Mouse (Mus musculus) hindbrain, postnatal 0 days (tissue): ENCODE measurements around the gene H2-DMb1. TPM values are rescaled to one million over a fixed set of nuclear protein-coding genes. Genes with fewer than 3 reads are reported as not detected.

Source experiments
- ATAC-seq: fragments of 200-750 bp; cut with Nextera tagmentation; 2 replicates; pipeline ENCODE4 v1.8.0; 2017; ENCODE audit warnings: mild to moderate bottlenecking, moderate TSS enrichment, moderate library complexity
- DNase-seq: peaks from one replicate; pipeline ENCODE4 v3.0.0-alpha.2; 2015; ENCODE audit warnings: low spot score
- H3K27ac ChIP-seq: fragments of 300-500 bp; sonication (generic); 2 replicates; pipeline ENCODE4 v1.5.1; 2014; ENCODE audit warnings: mild to moderate bottlenecking
- H3K27me3 ChIP-seq: fragments of 300-500 bp; sonication (generic); 2 replicates; pipeline ENCODE4 v1.6.1; 2014; ENCODE audit warnings: low read length, mixed read lengths; ENCODE audit not compliant: insufficient read depth
- H3K36me3 ChIP-seq: fragments of 300-500 bp; sonication (generic); 2 replicates; pipeline ENCODE4 v1.6.1; 2014; ENCODE audit warnings: low read length, mixed read lengths; ENCODE audit not compliant: insufficient read depth
- H3K4me1 ChIP-seq: fragments of 300-500 bp; sonication (generic); 2 replicates; pipeline ENCODE4 v1.6.1; 2014; ENCODE audit warnings: antibody characterized with exemption, low read length, mixed read lengths; ENCODE audit not compliant: insufficient read depth
- H3K4me2 ChIP-seq: fragments of 300-500 bp; sonication (generic); 2 replicates; pipeline ENCODE4 v1.6.1; 2014; ENCODE audit warnings: low read depth, mild to moderate bottlenecking, low read length, moderate library complexity, mixed read lengths
- H3K4me3 ChIP-seq: fragments of 300-500 bp; sonication (generic); 2 replicates; pipeline ENCODE4 v1.5.1; 2014; ENCODE audit warnings: low read length
- H3K9ac ChIP-seq: fragments of 300-500 bp; sonication (generic); replicated peaks from 2 replicates; pipeline ENCODE4 v1.6.1; 2014; ENCODE audit warnings: mild to moderate bottlenecking, low read length, moderate library complexity, mixed read lengths
- H3K9me3 ChIP-seq: fragments of 300-500 bp; sonication (generic); 2 replicates; pipeline ENCODE4 v1.6.1; 2016; ENCODE audit warnings: low read length, mixed read lengths
- CTCF ChIP-seq: IDR thresholded peaks from 2 replicates; pipeline ENCODE4 v1.5.1; 2016; ENCODE audit warnings: antibody characterized with exemption, control low read depth, low read depth
- WGBS: fragments of 180-500 bp; shearing (Covaris S2); extraction: QIAGEN DNeasy Blood & Tissue Kit; methylation state at CpG from one replicate; pipeline ENCODE4 v1.1.7; 2014; 5-methylcytosine and 5-hydroxymethylcytosine counted together
- polyA plus RNA-seq: library from polyadenylated mRNA; unstranded; fragments of >200 nt; fragmentation: Nextera tagmentation; extraction: Ambion mirVana; gene quantifications from 2 replicates; pipeline ENCODE4 v1.2.1, GENCODE M21; 2015
- total RNA-seq: library from RNA; depleted of rRNA; stranded (reverse); fragments of >200 nt; gene quantifications from 2 replicates; pipeline ENCODE4 v1.2.3, GENCODE M21; 2014

H2-DMb1 gene
- total and polyA plus RNA-seq, 2 experiments from 2014 or later, result 1.8 to 3.0 TPM

DNA sequence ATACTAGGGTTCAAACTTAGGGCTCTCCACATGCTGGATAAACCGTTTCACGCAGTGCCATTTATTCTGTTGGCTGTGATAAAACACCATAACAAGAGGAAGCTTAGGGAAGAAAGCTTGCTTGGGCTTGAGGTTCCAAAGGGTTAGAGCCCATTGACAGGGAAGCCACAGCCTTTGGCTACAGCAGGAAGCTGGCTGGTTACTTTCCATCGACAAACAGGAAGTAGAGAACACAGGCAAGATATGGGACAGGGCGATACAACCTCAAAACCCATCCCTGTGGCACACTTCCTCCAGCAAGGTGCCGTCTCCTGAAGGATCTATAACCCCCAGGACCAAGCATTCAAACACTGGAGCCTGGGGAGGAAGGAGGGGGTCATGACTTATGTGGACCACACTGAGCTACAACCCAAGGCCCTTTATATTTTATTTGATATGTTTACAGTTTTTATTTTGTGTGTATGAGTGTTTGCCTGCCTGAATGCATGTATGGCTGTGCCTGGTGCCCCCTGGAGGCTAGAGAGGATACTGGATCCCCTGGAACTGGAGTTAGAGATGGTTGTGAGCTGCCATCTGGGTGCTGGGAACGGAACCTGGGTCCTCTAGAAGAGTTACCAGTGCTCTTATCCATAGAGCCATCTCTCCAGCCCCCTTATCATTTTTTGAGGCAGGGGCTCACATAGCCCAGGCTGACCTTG is 12.3 kb downstream of the H2-DMb1 start:
- DNase-seq (no peak), ATAC-seq (no peak)
- 82% methylated on average over 6 of the region's 6 CpGs for WGBS
- TF ChIP-seq CTCF, result no peak
- no peaks in the 10 kb centered on the region for H3K4me1 ChIP-seq
- no peaks in the 10 kb centered on the region for H3K9me3 ChIP-seq
- H3K9ac ChIP-seq, result no peak overlapping the region
- H3K27me3 ChIP-seq, result no peaks in the 10 kb centered on the region
- H3K36me3 ChIP-seq, result no peaks in the 10 kb centered on the region
- H3K4me3 ChIP-seq, result no peak overlapping the region
- no peak overlapping the region for H3K4me2 ChIP-seq
- H3K27ac ChIP-seq, result no peak overlapping the region

DNA sequence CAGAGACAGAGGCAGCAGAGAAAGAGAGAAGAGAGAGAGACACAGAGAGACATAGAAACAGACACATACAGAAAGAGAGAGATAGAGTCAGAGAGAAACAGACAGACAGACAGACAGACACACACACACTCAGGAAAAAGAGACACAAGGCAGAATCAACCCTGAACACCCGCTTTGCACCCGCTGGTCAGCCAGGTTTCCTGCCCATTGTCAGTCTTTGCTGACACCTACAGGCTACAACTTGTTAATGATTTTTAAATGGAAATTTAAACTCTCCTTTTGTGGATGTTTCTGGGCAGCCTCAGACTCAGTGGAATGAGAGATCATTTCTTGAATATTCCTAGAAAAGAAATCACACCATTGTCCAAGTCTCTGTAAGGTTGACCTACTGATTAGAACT is 16.4 kb downstream of the H2-DMb1 start:
- H3K36me3 ChIP-seq, result no peaks in the 10 kb centered on the region
- H3K9ac ChIP-seq, result no peak overlapping the region
- no peak overlapping the region for H3K27ac ChIP-seq
- no peak overlapping the region for H3K4me2 ChIP-seq
- no peaks in the 10 kb centered on the region for H3K4me1 ChIP-seq
- peak; percentile 75 for TF ChIP-seq CTCF
- H3K9me3 ChIP-seq, result 0 out of 2 replicates have a peak, but pooled peaks cover 3% of the 10 kb centered on the region
- H3K27me3 ChIP-seq, result no peaks in the 10 kb centered on the region
- WGBS, result 0% methylated on average over 2 of the region's 2 CpGs
- no peak overlapping the region for H3K4me3 ChIP-seq
- DNase-seq (peak; percentile 74), ATAC-seq (no peak)

DNA sequence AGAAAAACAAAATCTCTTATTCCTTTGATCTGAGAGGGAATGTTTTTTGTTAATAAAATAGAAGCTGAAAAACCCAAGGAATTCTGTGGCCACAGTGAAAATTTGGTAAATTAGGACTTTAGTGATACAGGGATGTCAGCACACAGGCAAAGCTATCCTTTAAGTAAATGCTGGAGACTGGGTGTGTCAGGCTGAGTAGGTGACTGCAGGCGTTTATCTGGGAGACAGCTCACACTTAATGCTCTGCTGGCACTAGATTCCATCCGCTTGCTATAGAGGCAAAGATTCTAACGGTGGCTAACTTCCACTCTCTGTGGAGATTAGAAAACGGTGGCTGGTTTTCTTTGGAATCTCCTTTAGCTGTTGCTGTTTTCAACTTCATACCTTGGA is 17.6 kb downstream of the H2-DMb1 start:
- Histone ChIP-seq H3K4me3 (no peak overlapping the region), H3K27ac (no peak overlapping the region)

DNA sequence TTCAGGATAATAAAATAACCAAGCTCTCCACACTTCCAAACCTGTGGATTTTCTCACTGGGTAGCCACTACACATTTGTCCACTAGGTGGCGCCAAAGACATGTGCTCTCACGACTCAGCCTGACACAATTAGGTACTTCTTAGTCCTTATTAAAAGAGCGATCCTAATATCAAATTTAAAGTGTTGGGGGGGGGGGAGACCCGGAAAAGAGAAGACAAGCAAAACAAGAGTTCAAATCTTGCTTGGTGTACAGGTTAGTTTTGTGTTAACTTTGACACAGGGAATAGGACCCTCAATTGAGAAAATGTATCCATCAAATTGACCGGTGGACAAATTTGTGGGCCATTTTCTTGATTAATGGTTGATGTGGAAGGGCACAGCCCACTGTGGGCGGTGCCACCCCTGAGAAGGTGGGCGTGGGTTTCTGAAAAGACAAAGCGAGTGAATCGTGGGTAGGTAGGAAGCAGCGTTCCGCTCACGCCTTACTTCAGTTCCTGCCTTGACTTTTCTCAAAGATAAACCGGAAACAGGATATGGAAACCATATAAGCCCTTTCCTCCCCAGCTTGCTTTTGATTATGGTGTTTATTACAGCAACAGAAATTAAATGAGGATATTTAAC is 18.1 kb downstream of the H2-DMb1 start:
- ATAC-seq, result 0 out of 2 replicates have a peak, but pooled peaks have one; percentile 58
- H3K4me2 ChIP-seq, result no peak overlapping the region
- WGBS, result 40% methylated on average over 13 of the region's 13 CpGs
- no peak overlapping the region for H3K9ac ChIP-seq
- H3K9me3 ChIP-seq, result 0 out of 2 replicates have a peak, but pooled peaks cover 3% of the 10 kb centered on the region
- H3K4me3 ChIP-seq, result no peak overlapping the region
- H3K27ac ChIP-seq, result no peak overlapping the region
- DNase-seq, result peak; percentile 89
- TF ChIP-seq CTCF, result peak; percentile 95
- no peaks in the 10 kb centered on the region for H3K4me1 ChIP-seq
- H3K36me3 ChIP-seq, result no peaks in the 10 kb centered on the region
- H3K27me3 ChIP-seq, result no peaks in the 10 kb centered on the region

More for the DNA sequence above, 17.6 kb downstream of the H2-DMb1 start:
- no peaks in the 10 kb centered on the region for H3K4me1 ChIP-seq
- H3K9ac ChIP-seq, result no peak overlapping the region
- no peaks in the 10 kb centered on the region for H3K36me3 ChIP-seq
- no peak for TF ChIP-seq CTCF
- DNase-seq, result no peak
- 28% methylated on average over 4 of the region's 4 CpGs for WGBS
- no peak overlapping the region for H3K4me2 ChIP-seq
- H3K27me3 ChIP-seq, result no peaks in the 10 kb centered on the region
- ATAC-seq, result no peak
- 0 out of 2 replicates have a peak, but pooled peaks cover 3% of the 10 kb centered on the region for H3K9me3 ChIP-seq

DNA sequence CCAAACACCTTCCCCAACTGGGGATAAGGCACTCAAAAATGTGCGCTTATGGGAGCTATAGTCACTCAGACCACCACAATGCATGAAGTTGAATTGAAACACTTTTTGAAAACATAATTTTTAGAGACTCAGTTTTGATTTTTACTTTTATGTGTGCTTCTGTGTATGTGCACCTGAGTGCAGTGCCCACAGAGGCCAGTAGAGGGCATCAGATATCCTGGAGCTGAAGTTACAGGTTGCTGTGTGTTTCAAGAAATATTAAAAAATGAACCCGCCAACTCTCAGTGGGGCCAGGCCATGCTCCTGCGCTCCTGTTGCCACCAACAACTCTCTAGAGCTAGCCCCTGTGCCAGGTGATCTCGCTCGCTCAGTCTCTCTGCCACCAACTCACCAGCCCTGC is 19.7 kb downstream of the H2-DMb1 start:
- ATAC-seq (no peak), DNase-seq (no peak)
- Histone ChIP-seq H3K9me3 (0 out of 2 replicates have a peak, but pooled peaks cover 5% of the 10 kb centered on the region), H3K27me3 (no peaks in the 10 kb centered on the region), H3K27ac (no peak overlapping the region), H3K9ac (no peak overlapping the region), H3K4me3 (no peak overlapping the region), H3K4me2 (no peak overlapping the region), H3K36me3 (no peaks in the 10 kb centered on the region), H3K4me1 (no peaks in the 10 kb centered on the region)
- 95% methylated on average over 5 of the region's 5 CpGs for WGBS
- TF ChIP-seq CTCF, result no peak

DNA sequence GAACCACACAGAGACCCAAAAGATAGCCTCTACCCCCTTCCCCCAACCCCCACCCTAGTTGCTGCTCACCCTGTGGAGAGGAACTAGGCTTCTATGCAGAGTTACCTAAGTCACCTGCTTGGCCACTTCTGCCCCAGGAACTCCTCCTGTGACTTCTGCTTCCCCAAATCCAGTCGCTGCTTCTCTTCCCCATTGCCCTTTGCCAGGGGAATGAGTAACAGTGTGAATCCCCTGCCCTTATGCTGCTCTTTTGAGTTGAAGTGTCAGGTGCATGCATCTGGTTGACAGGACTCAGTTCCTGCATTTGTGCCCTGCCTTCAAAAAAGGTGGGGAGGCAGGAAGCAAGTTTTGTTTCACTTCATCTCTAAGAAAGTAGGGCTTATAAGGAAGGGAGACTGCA is 21.2 kb downstream of the H2-DMb1 start:
- H3K4me1 ChIP-seq, result no peaks in the 10 kb centered on the region
- no peak overlapping the region for H3K9ac ChIP-seq
- no peak for ATAC-seq
- H3K27me3 ChIP-seq, result no peaks in the 10 kb centered on the region
- TF ChIP-seq CTCF, result no peak
- H3K27ac ChIP-seq, result no peak overlapping the region
- H3K9me3 ChIP-seq, result 0 out of 2 replicates have a peak, but pooled peaks cover 5% of the 10 kb centered on the region
- no peaks in the 10 kb centered on the region for H3K36me3 ChIP-seq
- WGBS, result 78% methylated on average over 1 of the region's 1 CpGs
- H3K4me3 ChIP-seq, result no peak overlapping the region
- DNase-seq, result no peak
- no peak overlapping the region for H3K4me2 ChIP-seq

DNA sequence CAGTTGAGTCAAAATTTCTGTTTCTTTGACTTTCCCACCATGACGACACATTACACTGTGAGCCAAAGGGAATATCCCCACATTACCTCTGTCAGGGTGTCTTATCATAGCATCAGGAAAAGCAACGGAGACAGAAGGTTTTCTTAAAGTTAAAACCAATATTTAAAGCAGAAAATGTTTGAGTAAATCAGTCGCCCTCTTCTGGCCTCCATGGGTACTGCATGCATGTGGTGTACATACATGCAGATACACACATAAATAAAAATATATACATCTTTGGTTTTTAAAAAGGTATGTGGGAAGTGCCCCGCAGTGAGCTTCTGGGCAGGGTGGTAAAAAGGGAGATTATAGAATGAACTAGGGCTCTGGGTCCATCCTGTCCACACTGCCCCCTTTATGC is 24.3 kb downstream of the H2-DMb1 start:
- no peak overlapping the region for H3K9ac ChIP-seq
- no peak overlapping the region for H3K4me2 ChIP-seq
- 73% methylated on average over 4 of the region's 4 CpGs for WGBS
- H3K27ac ChIP-seq, result no peak overlapping the region
- no peak overlapping the region for H3K4me3 ChIP-seq
- H3K9me3 ChIP-seq, result 0 out of 2 replicates have a peak, but pooled peaks cover 5% of the 10 kb centered on the region
- H3K27me3 ChIP-seq, result no peaks in the 10 kb centered on the region
- peak; percentile 26; the same call in 1 of the 2 replicates for TF ChIP-seq CTCF
- no peaks in the 10 kb centered on the region for H3K4me1 ChIP-seq
- no peaks in the 10 kb centered on the region for H3K36me3 ChIP-seq
- no peak for DNase-seq
- no peak for ATAC-seq
